Mouse (Mus musculus): ENCODE data around the gene Nop58. TPM values are rescaled to one million over a fixed set of nuclear protein-coding genes. Genes with fewer than 3 reads are reported as not detected.

Gene Nop58
- polyA plus RNA-seq, 1 experiment from 2014 or later = 136 TPM

DNA sequence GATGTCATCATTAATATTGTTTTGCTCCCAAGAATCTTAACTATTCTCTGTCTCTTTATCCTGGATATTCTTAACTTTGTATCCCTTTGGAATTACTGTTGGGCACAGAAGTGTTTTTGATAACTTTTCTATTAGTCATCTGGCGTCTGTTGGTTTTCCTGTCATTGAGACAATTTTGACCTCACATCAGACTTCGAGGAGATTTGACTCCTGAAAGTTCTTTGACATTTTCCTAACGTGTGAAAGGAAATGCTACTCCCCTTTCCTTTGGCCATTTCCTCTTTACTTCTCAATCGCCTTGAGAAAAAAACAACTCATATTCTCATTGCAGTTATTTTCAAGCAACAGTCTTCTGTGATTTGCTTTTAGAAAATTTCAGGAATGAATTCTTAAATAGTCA lies 80.5 kb downstream of the Nop58 start:
- no peak for ATAC-seq (replicated peaks)

DNA sequence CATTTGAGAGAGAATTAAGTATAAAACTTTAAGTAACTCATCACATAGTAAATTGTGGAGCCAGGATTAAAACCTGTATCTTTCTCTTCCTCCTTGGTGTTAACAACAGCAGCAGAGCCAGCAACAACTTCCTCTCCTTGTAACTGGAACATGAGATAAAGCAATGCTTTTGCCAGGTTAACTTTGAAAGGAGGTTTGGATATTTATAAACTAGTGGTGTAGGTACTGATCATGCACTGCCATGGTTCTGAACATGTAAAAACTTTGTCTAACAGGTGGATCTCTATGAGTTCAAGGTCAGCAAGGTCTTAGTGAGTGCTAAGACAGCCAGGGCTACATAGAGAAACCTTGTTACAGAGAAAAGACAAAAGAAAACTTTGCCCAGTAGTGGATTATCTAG lies 81.9 kb downstream of the Nop58 start:
- H3K27me3 ChIP-seq (replicated peaks) = no peaks in the 10 kb centered on the region
- H3K4me1 ChIP-seq = peaks cover 31% of the 10 kb centered on the region
- no peaks in the 10 kb centered on the region for H3K9me3 ChIP-seq
- H3K4me2 ChIP-seq = peak overlapping the region; percentile 67
- no peaks in the 10 kb centered on the region for H3K36me3 ChIP-seq (replicated peaks)
- H3K27ac ChIP-seq = no peak overlapping the region
- H3K9ac ChIP-seq = 0 out of 2 replicates have a peak overlapping the region, but pooled peaks have one; percentile 17
- no peak for ATAC-seq (replicated peaks)
- H3K4me3 ChIP-seq = peak overlapping the region; percentile 36

More for the DNA sequence above, 80.5 kb downstream of the Nop58 start:
- no peak overlapping the region for H3K27ac ChIP-seq
- H3K27me3 ChIP-seq (replicated peaks) = no peaks in the 10 kb centered on the region
- peak overlapping the region; percentile 90 for H3K4me3 ChIP-seq
- H3K9me3 ChIP-seq = no peaks in the 10 kb centered on the region
- peak overlapping the region; percentile 76 for H3K4me2 ChIP-seq
- H3K4me1 ChIP-seq = peaks cover 21% of the 10 kb centered on the region
- H3K9ac ChIP-seq = no peak overlapping the region
- no peaks in the 10 kb centered on the region for H3K36me3 ChIP-seq (replicated peaks)
- WGBS = 2% methylated on average over 4 of the region's 4 CpGs

Other genes with a start within 250 kb of the Nop58 start
- 3.0 and 3.3 TPM in 2 replicates for gene Fzd7, start 202.5 kb upstream of the Nop58 start, polyA plus RNA-seq (2015; fragmentation: Nextera tagmentation; extraction: Ambion mirVana)
- gene Gm973, start 168.7 kb upstream of the Nop58 start, polyA plus RNA-seq (2015; fragmentation: Nextera tagmentation; extraction: Ambion mirVana) = 10.9 and 14.8 TPM in 2 replicates
- gene Sumo1, start 14.1 kb upstream of the Nop58 start, polyA plus RNA-seq (2015; fragmentation: Nextera tagmentation; extraction: Ambion mirVana) = 311 and 328 TPM in 2 replicates
- gene Bmpr2, start 78.4 kb downstream of the Nop58 start, polyA plus RNA-seq (2015; fragmentation: Nextera tagmentation; extraction: Ambion mirVana) = 9.6 and 9.8 TPM in 2 replicates
- 44.3 and 48.2 TPM in 2 replicates for gene Fam117b, start 228.0 kb downstream of the Nop58 start, polyA plus RNA-seq (2015; fragmentation: Nextera tagmentation; extraction: Ambion mirVana)

Data from midbrain, embryonic 15.5 days (tissue).